Mouse (Mus musculus): Measurements from ENCODE around the gene Cfap70. TPM values are rescaled to one million over a fixed set of nuclear protein-coding genes. Genes with fewer than 3 reads are reported as not detected.
A peak's percentile ranks its signal among the peaks of the same experiment; 100 is the strongest.

The Cfap70 gene
- total RNA-seq (2012; rRNA removed) (not detected in 2 replicates), polyA plus RNA-seq (2012; ENCODE audit: insufficient read depth in 1 of 2, insufficient read length in 2 of 2, low read depth in 1 of 2, low replicate concordance in 2 of 2, missing spikeins in 1 of 2) (under 1 TPM in 1 of 2 experiments, not detected in 1; 0.11 TPM)

DNA sequence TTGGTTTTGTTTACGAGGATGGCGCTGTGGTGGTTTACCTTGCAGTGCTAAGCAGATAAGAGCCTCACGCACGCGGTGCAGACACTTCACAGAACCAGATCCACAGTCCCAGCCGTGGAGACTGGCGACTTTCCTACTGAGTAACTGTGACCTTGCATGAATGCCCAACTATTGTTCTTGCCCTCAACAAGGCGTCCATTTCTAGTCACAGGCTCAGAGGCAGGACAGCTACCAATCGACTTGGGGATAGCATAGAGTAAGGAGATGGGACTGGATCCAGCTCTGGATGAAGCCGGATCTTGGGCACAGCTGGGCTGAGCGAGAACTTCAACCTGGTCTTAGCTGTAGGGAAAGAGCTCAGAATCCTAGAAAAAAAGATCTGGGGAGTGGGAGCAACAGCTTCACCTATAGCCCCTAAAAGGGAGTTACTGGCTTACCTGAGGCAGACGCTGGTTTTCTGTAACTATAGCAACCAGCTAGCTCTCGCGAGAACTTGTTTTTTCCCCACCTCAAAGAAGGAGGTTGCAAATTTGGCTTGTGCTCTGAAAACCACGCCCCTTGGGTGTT lies at the start of gene Cfap70:
Gene Cfap70 (minus strand): TSS at position 462 of the 567 bp plus-strand sequence.
- H3K4me3 ChIP-seq (ENCODE audit: control insufficient read depth in 1 of 2, insufficient read depth in 1 of 2, low read depth in 2 of 2, low read length in 2 of 2) = peak within 1 kb of the TSS; percentile 45 to 48
- H3K36me3 ChIP-seq (ENCODE audit: control insufficient read depth in 1 of 2, insufficient read depth in 2 of 2, low read length in 2 of 2) = peaks cover 0 to 5% of the 10 kb centered on the region in 2 experiments; a peak in 2 of 4 replicates
- H3K9me3 ChIP-seq (replicated peaks; ENCODE audit: insufficient read depth, low read length) = no peaks in the 10 kb centered on the region
- no peak within 1 kb of the TSS for H3K27ac ChIP-seq (ENCODE audit: control insufficient read depth, low read depth, low read length)
- peak within 1 kb of the TSS; percentile 24; the same call in 1 of the 2 replicates for H3K9ac ChIP-seq (ENCODE audit: control insufficient read depth, low read depth, low read length, poor library complexity, severe bottlenecking)
- H3K79me2 ChIP-seq (ENCODE audit: control insufficient read depth, insufficient read depth, low read length, poor library complexity) = no peaks in the 10 kb centered on the region
- H3K4me1 ChIP-seq (ENCODE audit: control insufficient read depth in 1 of 2, insufficient read depth in 2 of 2, low read length in 2 of 2) = peaks cover 0 to 6% of the 10 kb centered on the region in 2 experiments; a peak in 2 of 4 replicates
- TF ChIP-seq MYB (IDR thresholded peaks at IDR 0.05; ENCODE audit: low read depth, low read length) (no peak), ZMIZ1 (IDR thresholded peaks at IDR 0.05; ENCODE audit: low read depth, low read length) (no peak), TBP (IDR thresholded peaks at IDR 0.05; ENCODE audit: low read depth, low read length) (no peak), CHD2 (IDR thresholded peaks at IDR 0.05; ENCODE audit: low read length) (peak; percentile 90), NELFE (IDR thresholded peaks at IDR 0.05; ENCODE audit: low read depth, low read length) (no peak), UBTF (IDR thresholded peaks at IDR 0.05; ENCODE audit: borderline replicate concordance, insufficient read depth, low read depth, low read length) (no peak), POLR2AphosphoS5 (IDR thresholded peaks at IDR 0.05; ENCODE audit: borderline replicate concordance, low read depth, low read length) (no peak), MXI1 (IDR thresholded peaks at IDR 0.05; ENCODE audit: low read depth, low read length) (peak; percentile 51), NRF1 (IDR thresholded peaks at IDR 0.05; ENCODE audit: insufficient read depth, low read depth, low read length, poor library complexity, severe bottlenecking) (no peak), MEF2A (IDR thresholded peaks at IDR 0.05; ENCODE audit: extremely low read depth, insufficient replicate concordance, low read depth, low read length, poor library complexity, severe bottlenecking) (no peak), MAZ (IDR thresholded peaks at IDR 0.05; ENCODE audit: low read depth, low read length) (no peak), EP300 (IDR thresholded peaks at IDR 0.05; ENCODE audit: low read depth in 1 of 2, low read length in 2 of 2) (no peak), ZKSCAN1 (IDR thresholded peaks at IDR 0.05; ENCODE audit: low read depth, low read length) (no peak), KAT2A (conservative IDR thresholded peaks at IDR 0.05; ENCODE audit: low read depth, low read length) (no peak), TAL1 (IDR thresholded peaks at IDR 0.05; ENCODE audit: low read length) (no peak), RCOR1 (IDR thresholded peaks at IDR 0.05; ENCODE audit: low read depth, low read length) (no peak), GABPA (IDR thresholded peaks at IDR 0.05; ENCODE audit: low read depth, low read length) (no peak), CHD1 (IDR thresholded peaks at IDR 0.05; ENCODE audit: low read depth, low read length) (no peak), ELF1 (IDR thresholded peaks at IDR 0.05; ENCODE audit: low read depth, low read length) (no peak; the same call in 1 of the 2 replicates), POLR2AphosphoS2 (IDR thresholded peaks at IDR 0.05; ENCODE audit: low read length) (no peak), MYC (IDR thresholded peaks at IDR 0.05; ENCODE audit: low read depth, low read length) (no peak), E2F4 (IDR thresholded peaks at IDR 0.05; ENCODE audit: borderline replicate concordance, low read depth, low read length) (no peak), HCFC1 (IDR thresholded peaks at IDR 0.05; ENCODE audit: low read depth, low read length) (peak; percentile 49; the same call in 1 of the 2 replicates), SIN3A (IDR thresholded peaks at IDR 0.05; ENCODE audit: low read length) (peak; percentile 85), BHLHE40 (IDR thresholded peaks at IDR 0.05; ENCODE audit: borderline replicate concordance, low read depth, low read length) (no peak), GATA1 (IDR thresholded peaks at IDR 0.05; ENCODE audit: low read depth, low read length) (no peak), POLR2A (IDR thresholded peaks at IDR 0.05; ENCODE audit: control insufficient read depth in 1 of 2, insufficient read depth in 1 of 2, low read depth in 1 of 2, low read length in 2 of 2, poor library complexity in 1 of 2) (no peak), MAX (IDR thresholded peaks at IDR 0.05; ENCODE audit: low read length) (no peak), ZNF384 (IDR thresholded peaks at IDR 0.05; ENCODE audit: low read depth, low read length) (no peak), RAD21 (IDR thresholded peaks at IDR 0.05; ENCODE audit: low read depth, low read length) (no peak), USF1 (IDR thresholded peaks at IDR 0.05; ENCODE audit: low read depth, low read length) (no peak), CTCF (IDR thresholded peaks at IDR 0.05 in 2 of 3, conservative IDR thresholded peaks at IDR 0.05 in 1 of 3; ENCODE audit: control insufficient read depth in 1 of 3, insufficient read depth in 1 of 3, low read depth in 2 of 3, low read length in 3 of 3, poor library complexity in 1 of 3, severe bottlenecking in 1 of 3) (no peak), ZC3H11A (IDR thresholded peaks at IDR 0.05; ENCODE audit: low read depth, low read length) (no peak), USF2 (IDR thresholded peaks at IDR 0.05; ENCODE audit: borderline replicate concordance in 1 of 2, insufficient read depth in 1 of 2, low read depth in 1 of 2, low read length in 2 of 2) (no peak), JUND (IDR thresholded peaks at IDR 0.05; ENCODE audit: low read depth, low read length) (no peak), MAFK (IDR thresholded peaks at IDR 0.05; ENCODE audit: borderline replicate concordance, low read depth, low read length) (no peak)
- no peaks in the 10 kb centered on the region for H3K27me3 ChIP-seq (ENCODE audit: control insufficient read depth in 1 of 2, insufficient read depth in 2 of 2, low read length in 2 of 2)
- DNase-seq (ENCODE audit: low read depth, low spot score) = peak; percentile 85
